Mouse (Mus musculus) ES-Bruce4 (cell line): ENCODE results near the gene Tmem138. TPM values are rescaled to one million over a fixed set of nuclear protein-coding genes. Genes with fewer than 3 reads are reported as not detected.

ENCODE experiments used
- H3K27ac ChIP-seq: 2 replicates; pipeline ENCODE4 v1.5.1; 2012; ENCODE audit warnings: low read length, inconsistent platforms; ENCODE audit not compliant: insufficient read depth
- H3K27me3 ChIP-seq: 2 replicates; pipeline ENCODE4 v1.6.1; 2012; ENCODE audit warnings: mild to moderate bottlenecking, low read length, inconsistent platforms; ENCODE audit not compliant: control insufficient read depth, poor library complexity, insufficient read depth, severe bottlenecking
- H3K36me3 ChIP-seq: 2 replicates; pipeline ENCODE4 v1.6.1; 2012; ENCODE audit warnings: inconsistent platforms, mild to moderate bottlenecking, low read length, moderate library complexity; ENCODE audit not compliant: control insufficient read depth, poor library complexity, insufficient read depth, severe bottlenecking
- H3K4me1 ChIP-seq: one replicate; pipeline ENCODE4 v1.8.1; 2011; ENCODE audit warnings: low read length; ENCODE audit not compliant: control insufficient read depth, insufficient read depth
- H3K4me3 ChIP-seq: 2 replicates; pipeline ENCODE4 v1.5.1; 2011; ENCODE audit warnings: low read depth, mild to moderate bottlenecking, low read length
- H3K9ac ChIP-seq: 2 replicates; pipeline ENCODE4 v1.6.1; 2012; ENCODE audit warnings: low read depth, mild to moderate bottlenecking, inconsistent platforms; ENCODE audit not compliant: poor library complexity, severe bottlenecking
- H3K9me3 ChIP-seq: replicated peaks from 2 replicates; pipeline ENCODE4 v1.6.1; 2012; ENCODE audit warnings: mild to moderate bottlenecking, low read length, inconsistent platforms; ENCODE audit not compliant: control insufficient read depth, poor library complexity, insufficient read depth, severe bottlenecking
- CTCF ChIP-seq: IDR thresholded peaks from one replicate; pipeline ENCODE4 v1.8.1; 2011; ENCODE audit warnings: low read depth, low read length
- EP300 ChIP-seq: IDR thresholded peaks from 2 replicates; pipeline ENCODE4 v1.6.1; 2011; ENCODE audit warnings: low read depth, low read length; ENCODE audit not compliant: insufficient read depth
- POLR2A ChIP-seq: IDR thresholded peaks from one replicate; pipeline ENCODE4 v1.8.1; 2011; ENCODE audit warnings: low read length; ENCODE audit not compliant: insufficient read depth
- polyA plus RNA-seq: library from polyadenylated mRNA; stranded (reverse); fragments of >200 nt; gene quantifications from 2 replicates; pipeline ENCODE4 v1.2.4, GENCODE M21; 2011; ENCODE audit warnings: low read depth; ENCODE audit not compliant: missing spikeins, insufficient read depth, insufficient read length

The Tmem138 gene
- polyA plus RNA-seq, 1 experiment = 25.3 TPM

GRCm38 (mm10) chr19:10591659-10592377 is 14.7 kb upstream of the Tmem138 start:
- H3K4me1 ChIP-seq = no peaks in the 10 kb centered on the region
- TF ChIP-seq CTCF = no peak
- no peaks in the 10 kb centered on the region for H3K27me3 ChIP-seq
- H3K9me3 ChIP-seq = no peaks in the 10 kb centered on the region
- no peak overlapping the region for H3K27ac ChIP-seq
- no peaks in the 10 kb centered on the region for H3K36me3 ChIP-seq
- no peak overlapping the region for H3K4me3 ChIP-seq
- no peak overlapping the region for H3K9ac ChIP-seq

- Histone ChIP-seq H3K9me3 (no peaks in the 10 kb centered on the region), H3K27ac (no peak overlapping the region), H3K9ac (no peak overlapping the region), H3K27me3 (no peaks in the 10 kb centered on the region), H3K4me1 (no peaks in the 10 kb centered on the region), H3K36me3 (no peaks in the 10 kb centered on the region), H3K4me3 (no peak overlapping the region)
- no peak for TF ChIP-seq POLR2A
- no peak for TF ChIP-seq CTCF
- no peak for TF ChIP-seq EP300
These were observed 13.1 kb upstream of the Tmem138 start for GRCm38 (mm10) chr19:10590301-10590700.

DNA sequence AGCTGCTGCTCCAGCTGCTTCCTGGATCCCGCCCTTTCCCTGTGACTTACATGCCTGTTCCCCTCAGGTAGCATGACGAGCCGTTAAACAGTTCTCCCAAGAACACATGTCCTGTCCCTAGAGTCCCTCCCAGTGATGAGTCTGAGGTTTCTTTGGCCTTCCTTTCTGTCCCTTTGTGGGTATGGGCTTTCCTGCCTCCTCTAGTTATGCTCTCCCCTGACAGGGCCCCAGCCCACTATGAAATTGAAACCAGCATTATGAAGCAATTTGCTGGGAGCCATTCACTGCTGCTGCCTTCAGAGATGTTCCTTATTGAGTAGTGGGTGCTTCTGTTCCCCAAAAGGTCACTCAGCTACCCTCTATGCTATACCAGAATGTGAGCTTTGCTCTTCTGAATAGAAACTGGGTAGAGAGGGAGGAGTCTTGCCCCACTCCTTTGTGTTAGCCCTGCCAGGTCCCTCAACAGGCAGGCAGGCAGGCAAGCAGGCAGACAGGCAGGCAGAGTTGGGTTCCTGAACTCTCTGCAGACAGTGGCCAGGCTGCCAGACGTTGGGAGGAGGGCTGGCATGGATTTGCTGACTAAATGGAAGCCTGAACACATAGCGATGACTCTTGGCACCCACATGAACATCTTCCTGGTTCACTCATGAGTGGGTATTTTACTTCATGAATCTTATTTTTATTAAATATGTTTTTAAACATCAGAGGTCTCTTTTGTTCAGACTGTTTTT is 12.1 kb upstream of the Tmem138 start:
- H3K9me3 ChIP-seq = no peaks in the 10 kb centered on the region
- no peaks in the 10 kb centered on the region for H3K27me3 ChIP-seq
- no peak overlapping the region for H3K27ac ChIP-seq
- no peaks in the 10 kb centered on the region for H3K36me3 ChIP-seq
- H3K4me1 ChIP-seq = no peaks in the 10 kb centered on the region
- no peak overlapping the region for H3K4me3 ChIP-seq
- H3K9ac ChIP-seq = no peak overlapping the region
- TF ChIP-seq POLR2A (no peak), CTCF (no peak), EP300 (no peak)

DNA sequence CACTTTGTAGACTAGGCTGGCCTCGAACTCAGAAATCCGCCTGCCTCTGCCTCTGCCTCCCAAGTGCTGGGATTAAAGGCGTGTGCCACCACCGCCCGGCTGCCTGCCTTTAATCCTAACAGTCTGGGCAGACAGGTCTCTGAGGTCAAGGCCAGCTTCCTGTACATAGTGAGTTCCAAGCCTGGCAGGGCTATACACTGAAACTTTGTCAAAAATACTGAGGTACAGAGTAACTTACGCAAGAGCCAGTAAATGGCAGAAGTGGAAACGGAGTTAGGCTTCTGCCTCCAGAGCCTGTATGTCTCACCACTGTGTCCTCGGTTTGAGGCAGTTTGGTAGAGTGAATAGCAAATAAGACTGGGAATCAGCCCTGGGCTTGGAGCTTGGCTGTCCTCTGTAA is 10.1 kb upstream of the Tmem138 start:
- Histone ChIP-seq H3K27me3 (no peaks in the 10 kb centered on the region), H3K27ac (no peak overlapping the region), H3K9ac (no peak overlapping the region), H3K4me3 (no peak overlapping the region), H3K36me3 (no peaks in the 10 kb centered on the region), H3K9me3 (no peaks in the 10 kb centered on the region), H3K4me1 (no peaks in the 10 kb centered on the region)
- TF ChIP-seq EP300 = no peak
- TF ChIP-seq POLR2A = no peak
- no peak for TF ChIP-seq CTCF

DNA sequence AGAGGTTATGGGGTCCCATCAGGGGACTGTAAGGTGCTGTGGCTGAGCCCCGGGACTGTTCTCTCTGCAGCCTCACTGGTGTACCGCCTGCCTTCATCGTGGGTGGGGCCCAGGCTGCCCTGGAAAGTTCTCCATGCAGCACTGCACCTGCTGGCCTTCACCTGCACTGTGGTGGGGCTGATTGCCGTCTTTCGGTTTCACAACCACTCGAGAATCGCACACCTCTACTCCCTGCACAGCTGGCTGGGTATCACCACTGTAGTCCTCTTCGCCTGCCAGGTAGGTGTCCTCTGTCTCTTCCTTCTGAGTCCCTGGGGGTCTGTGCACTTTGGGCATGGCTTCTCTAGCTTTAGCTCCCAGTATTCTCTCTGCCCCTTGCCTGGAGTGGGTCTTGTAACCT is 8.0 kb upstream of the Tmem138 start:
- Histone ChIP-seq H3K27ac (no peak overlapping the region), H3K9ac (no peak overlapping the region), H3K9me3 (no peaks in the 10 kb centered on the region), H3K4me1 (no peaks in the 10 kb centered on the region), H3K4me3 (no peak overlapping the region), H3K27me3 (no peaks in the 10 kb centered on the region), H3K36me3 (no peaks in the 10 kb centered on the region)
- TF ChIP-seq POLR2A (no peak), EP300 (no peak), CTCF (no peak)

DNA sequence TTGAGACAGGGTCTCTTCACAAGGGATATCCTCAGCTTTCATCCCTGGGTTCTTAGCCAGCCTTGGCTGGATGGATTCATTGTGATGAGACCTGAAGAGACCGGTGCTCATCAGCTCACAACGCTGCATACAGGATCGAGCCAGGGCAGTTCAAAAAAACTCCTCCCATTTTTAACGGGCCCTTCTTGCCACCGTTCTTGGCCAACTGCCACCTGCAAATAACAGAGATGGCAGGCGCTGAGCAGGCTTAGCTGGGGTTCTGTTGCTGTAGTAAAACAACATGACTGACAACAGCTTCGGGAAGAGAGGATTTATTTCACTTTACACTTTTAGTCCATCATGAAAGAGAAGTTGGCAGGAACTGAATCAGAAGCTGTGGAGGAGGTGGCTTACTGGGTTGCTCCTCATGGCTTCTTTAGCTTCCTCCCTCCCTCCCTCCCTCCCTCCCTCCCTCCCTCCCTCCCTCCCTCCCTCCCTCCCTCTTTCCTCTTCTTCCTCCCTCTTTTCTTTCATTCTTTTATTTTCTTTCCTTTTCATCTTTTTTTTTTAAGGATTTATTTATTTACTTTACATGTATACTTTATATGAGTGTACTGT is 6.5 kb upstream of the Tmem138 start:
- no peaks in the 10 kb centered on the region for H3K9me3 ChIP-seq
- TF ChIP-seq CTCF = no peak
- TF ChIP-seq POLR2A = no peak
- no peak for TF ChIP-seq EP300
- H3K4me1 ChIP-seq = no peaks in the 10 kb centered on the region
- H3K27ac ChIP-seq = no peak overlapping the region
- no peak overlapping the region for H3K9ac ChIP-seq
- no peaks in the 10 kb centered on the region for H3K36me3 ChIP-seq
- no peak overlapping the region for H3K4me3 ChIP-seq
- H3K27me3 ChIP-seq = no peaks in the 10 kb centered on the region
